Mouse (Mus musculus): ENCODE measurements around the gene Nt5c2.

The Nt5c2 gene

GRCm38 (mm10) chr19:46928136-46928535 is 86.8 kb downstream of the Nt5c2 start:
- no peak for DNase-seq (ENCODE audit: low spot score)

- DNase-seq (ENCODE audit: low spot score) = peak; percentile 39
Observed at GRCm38 (mm10) chr19:46926951-46927350, 88.0 kb downstream of the Nt5c2 start.

DNA sequence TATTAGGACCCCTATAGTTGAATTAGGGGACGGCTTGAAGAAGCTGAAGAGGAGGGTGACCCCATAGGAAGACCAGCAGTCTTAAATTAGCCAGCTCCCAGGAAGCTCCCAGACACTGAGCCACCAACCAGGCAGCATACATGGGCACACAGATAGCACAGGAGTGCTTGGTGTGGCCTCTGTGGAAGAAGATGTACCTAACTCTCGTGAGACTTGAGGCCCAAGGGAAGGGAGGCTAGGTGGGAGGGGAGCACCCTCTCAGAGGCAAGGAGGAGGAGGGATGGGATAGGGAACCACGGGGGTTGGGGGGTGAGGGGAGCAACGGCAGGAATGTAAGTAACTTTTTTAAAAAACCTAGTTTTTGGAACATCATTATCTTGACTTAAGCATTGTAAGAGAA is 88.6 kb downstream of the Nt5c2 start:
- DNase-seq (ENCODE audit: low spot score) = no peak

DNA sequence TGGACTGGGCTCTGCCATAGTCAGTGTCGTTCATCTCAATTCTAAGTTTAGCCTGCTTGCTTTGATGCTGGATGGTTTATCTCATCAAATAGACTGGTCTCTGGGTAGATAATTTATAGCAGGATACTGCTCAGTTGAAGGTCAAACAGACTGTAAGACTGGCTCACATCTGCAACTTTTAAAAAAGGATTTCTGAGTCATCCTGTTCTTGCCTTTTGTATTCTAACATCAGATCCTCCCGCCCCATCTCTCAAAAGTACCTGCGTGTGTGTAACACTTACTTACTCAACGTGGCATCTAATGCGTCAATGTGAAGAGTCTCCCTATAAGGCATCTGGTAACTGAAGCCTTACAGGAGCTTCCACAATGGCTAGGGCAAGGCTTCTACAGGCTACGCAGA is 94.4 kb downstream of the Nt5c2 start:
- DNase-seq (ENCODE audit: low spot score) = no peak

- DNase-seq (ENCODE audit: low spot score) = no peak
Observed at GRCm38 (mm10) chr19:46915406-46916080, 99.4 kb downstream of the Nt5c2 start.

GRCm38 (mm10) chr19:46913626-46914025 is 101.3 kb downstream of the Nt5c2 start:
- DNase-seq (ENCODE audit: low spot score) = no peak

- DNase-seq (ENCODE audit: low spot score) = no peak
Observed at GRCm38 (mm10) chr19:46911492-46911891, 103.5 kb downstream of the Nt5c2 start.

- no peak for DNase-seq (ENCODE audit: low spot score)
Observed at GRCm38 (mm10) chr19:46908977-46909376, 106.0 kb downstream of the Nt5c2 start.

- DNase-seq (ENCODE audit: low spot score) = no peak
Observed at GRCm38 (mm10) chr19:46908207-46908606, 106.7 kb downstream of the Nt5c2 start.

GRCm38 (mm10) chr19:46905971-46906370 is 109.0 kb downstream of the Nt5c2 start:
- DNase-seq (ENCODE audit: low spot score) = no peak

GRCm38 (mm10) chr19:46905383-46905782 is 109.6 kb downstream of the Nt5c2 start:
- DNase-seq (ENCODE audit: low spot score) = no peak

- DNase-seq (ENCODE audit: low spot score) = no peak
Observed at GRCm38 (mm10) chr19:46904907-46905306, 110.0 kb downstream of the Nt5c2 start.

GRCm38 (mm10) chr19:46903379-46903778 is 111.6 kb downstream of the Nt5c2 start:
- DNase-seq (ENCODE audit: low spot score) = no peak

DNA sequence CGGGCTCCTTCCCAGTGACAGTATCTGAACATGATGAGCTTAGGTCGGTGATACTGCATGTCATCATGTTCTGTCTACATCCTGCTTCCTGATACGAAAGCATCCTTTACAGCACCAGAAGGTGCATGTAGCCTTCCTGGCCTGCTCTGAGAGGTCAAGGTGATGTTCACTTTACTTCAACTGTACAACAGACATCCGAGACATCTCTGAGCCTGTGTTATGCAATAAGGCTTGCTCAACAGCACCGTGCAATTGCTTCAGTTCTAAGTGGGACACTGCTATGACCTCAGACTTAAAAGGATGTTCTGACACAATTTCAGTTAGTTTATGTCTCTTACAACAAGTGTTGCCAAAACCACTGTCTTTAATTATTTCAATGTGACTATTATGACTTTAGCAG is 113.6 kb downstream of the Nt5c2 start:
- no peak for DNase-seq (ENCODE audit: low spot score)

DNA sequence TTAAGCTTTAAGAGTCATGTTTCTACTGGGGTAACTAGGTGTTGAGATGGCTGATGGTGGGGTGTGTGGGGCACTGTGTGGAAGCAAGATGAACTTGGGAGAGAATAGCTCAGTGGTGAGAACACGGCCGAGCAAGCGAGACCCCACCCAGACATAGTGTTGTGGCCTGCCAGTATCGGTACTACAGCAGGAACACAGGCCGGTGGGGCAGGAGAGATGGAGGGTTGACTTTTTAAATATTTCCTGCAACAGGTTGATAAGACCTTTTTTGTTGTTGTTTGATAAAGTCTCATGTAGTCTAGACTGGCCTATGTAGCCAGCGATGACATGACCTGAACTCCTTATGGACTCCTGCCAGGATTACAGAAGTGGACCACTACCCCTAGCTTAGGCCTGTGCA is 114.2 kb downstream of the Nt5c2 start:
- DNase-seq (ENCODE audit: low spot score) = no peak

DNA sequence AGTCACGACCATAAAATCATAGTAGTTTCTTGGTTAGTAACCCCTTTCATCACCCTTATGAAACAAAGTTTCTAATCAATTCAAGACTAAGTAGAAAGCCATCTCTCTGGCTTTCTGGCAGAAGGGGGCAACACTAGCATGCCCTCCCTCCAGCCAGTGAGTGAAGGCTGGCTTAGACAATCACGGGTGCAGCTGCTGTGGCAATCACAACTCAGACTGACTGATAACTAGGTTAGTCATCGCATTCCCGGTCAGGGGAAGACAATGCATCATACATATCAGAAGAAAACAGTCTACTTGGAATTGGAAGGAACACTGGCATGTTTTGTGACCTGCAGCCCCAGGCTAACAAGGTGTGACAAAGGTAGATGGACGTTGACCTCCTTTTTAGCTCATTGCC is 115.1 kb downstream of the Nt5c2 start:
- no peak for DNase-seq (ENCODE audit: low spot score)

DNA sequence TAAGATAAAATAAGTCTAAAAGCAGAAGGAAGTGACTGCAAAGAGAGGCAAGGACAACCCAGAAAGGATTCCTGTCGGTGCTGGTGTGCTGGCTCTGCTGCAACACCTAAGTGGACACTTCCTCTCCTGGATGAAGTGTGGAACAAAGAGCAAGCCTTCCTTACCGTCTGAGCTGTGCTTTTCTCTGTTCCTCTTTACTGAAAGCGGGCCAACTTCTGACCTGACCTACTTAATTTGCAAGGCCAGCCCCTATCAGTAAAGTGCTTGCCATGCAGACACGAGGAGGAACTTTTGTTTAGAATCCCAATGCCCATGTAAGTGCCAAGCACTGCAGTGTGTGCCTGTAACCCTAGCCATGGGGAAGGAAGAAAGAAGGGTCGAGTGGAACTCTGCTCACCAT is 115.6 kb downstream of the Nt5c2 start:
- DNase-seq (ENCODE audit: low spot score) = no peak

DNA sequence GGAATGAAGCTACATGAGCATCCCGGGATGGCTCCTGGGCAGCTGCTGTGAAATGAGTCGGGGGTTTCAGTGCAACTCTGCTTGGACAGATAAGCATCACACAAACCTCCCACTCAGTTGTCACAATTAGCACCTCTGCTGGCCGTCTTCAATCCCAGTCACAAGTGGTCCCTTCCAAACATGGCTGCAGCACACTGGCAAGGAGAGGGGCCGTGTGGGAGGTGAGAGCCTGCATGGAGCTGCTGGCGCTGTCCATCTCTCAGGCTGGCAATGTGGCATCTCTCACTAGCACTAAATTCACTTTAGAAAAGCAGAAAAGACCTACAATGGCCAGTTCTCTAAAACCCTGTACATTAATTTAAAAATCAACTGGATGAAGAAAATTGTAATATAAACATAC is 116.7 kb downstream of the Nt5c2 start:
- no peak for DNase-seq (ENCODE audit: low spot score)

DNA sequence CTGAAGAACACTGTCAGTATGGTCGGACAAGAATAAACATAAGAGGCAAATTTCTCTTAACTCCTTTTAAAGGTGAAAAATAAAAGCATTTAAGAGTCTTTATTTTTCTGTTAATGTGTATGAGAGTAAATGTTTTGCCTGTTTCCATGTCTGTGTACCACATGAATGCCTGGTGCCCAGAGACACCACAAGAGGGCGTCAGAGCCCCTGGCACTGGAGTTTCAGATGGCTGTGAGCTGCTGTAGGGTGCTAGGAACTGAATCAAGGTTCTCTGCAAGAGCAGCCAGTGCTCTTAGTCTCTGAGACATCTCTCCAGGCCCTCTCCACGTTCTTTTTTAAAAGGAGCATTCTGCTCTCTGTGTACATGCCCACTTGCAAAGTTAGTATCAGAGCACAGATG is 117.8 kb downstream of the Nt5c2 start:
- DNase-seq (ENCODE audit: low spot score) = no peak

DNA sequence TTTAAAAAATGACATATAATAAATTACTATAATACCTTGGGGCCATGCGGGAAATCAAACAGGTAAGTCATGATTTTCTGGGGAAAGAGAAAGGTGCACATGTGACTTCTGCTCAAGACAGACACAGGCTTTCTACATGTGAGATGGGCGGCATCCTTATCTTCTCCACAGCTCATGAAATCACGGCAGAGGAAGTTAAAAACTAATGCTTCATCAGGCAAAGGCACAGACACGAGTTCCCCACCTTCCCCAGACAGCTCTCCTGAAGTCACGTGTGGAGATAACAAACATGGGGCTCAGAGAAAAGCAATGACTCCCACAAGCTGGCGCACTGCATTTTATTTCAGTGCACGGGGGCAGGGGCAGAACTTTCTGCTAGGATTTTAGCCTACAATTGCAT is 121.5 kb downstream of the Nt5c2 start:
- DNase-seq (ENCODE audit: low spot score) = no peak

GRCm38 (mm10) chr19:46892856-46893255 is 122.1 kb downstream of the Nt5c2 start:
- no peak for DNase-seq (ENCODE audit: low spot score)

DNA sequence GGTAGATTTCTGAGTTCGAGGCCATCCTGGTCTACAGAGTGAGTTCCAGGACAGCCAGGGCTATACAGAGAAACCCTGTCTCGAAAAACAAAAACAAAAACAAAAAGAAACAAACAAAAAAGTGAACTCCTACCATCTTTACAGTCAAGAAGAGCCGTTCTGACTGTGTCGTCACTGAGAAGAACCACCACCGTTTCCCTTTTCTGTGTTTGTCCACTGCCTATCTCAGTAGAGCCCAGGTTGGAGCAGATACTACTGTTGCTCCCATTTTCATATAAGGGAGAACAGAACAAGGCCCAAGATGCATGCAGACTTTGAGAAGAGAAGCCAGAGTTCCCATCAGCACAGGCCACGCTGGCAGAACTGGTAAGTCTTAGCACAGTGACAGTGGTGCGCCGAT is 124.3 kb downstream of the Nt5c2 start:
- DNase-seq (ENCODE audit: low spot score) = no peak

- DNase-seq (ENCODE audit: low spot score) = no peak
Observed at GRCm38 (mm10) chr19:46889666-46890065, 125.3 kb downstream of the Nt5c2 start.

GRCm38 (mm10) chr19:46887811-46888527 is 127.0 kb downstream of the Nt5c2 start:
- DNase-seq (ENCODE audit: low spot score) = peak; percentile 72
